Mouse (Mus musculus) midbrain, embryonic 16.5 days (tissue): ENCODE measurements at regions not wholly inside any gene's neighbourhood (a gene's known extent, or its start where the extent isn't known, plus 50 kb on each side); places are given as distances from the start of the nearest gene placed in this dataset.

Source experiments
- ATAC-seq: fragments of 200-750 bp; cut with Nextera tagmentation; 2 replicates; pipeline ENCODE4 v1.8.0; 2017; ENCODE audit warnings: moderate TSS enrichment
- H3K27ac ChIP-seq: fragments of 300-500 bp; sonication (generic); 2 replicates; pipeline ENCODE4 v1.5.1; 2014; ENCODE audit warnings: mild to moderate bottlenecking, low read length, mixed read lengths
- H3K27me3 ChIP-seq: fragments of 300-500 bp; sonication (generic); 2 replicates; pipeline ENCODE4 v1.6.1; 2014; ENCODE audit warnings: low read depth, low read length, mixed read lengths; ENCODE audit not compliant: control insufficient read depth, insufficient read depth
- H3K36me3 ChIP-seq: fragments of 300-500 bp; sonication (generic); 2 replicates; pipeline ENCODE4 v1.6.1; 2014; ENCODE audit warnings: mild to moderate bottlenecking, low read length, moderate library complexity, mixed read lengths; ENCODE audit not compliant: control insufficient read depth, insufficient read depth
- H3K4me1 ChIP-seq: fragments of 300-500 bp; sonication (generic); 2 replicates; pipeline ENCODE4 v1.6.1; 2014; ENCODE audit warnings: mild to moderate bottlenecking, low read length, mixed read lengths; ENCODE audit not compliant: control insufficient read depth, insufficient read depth
- H3K4me2 ChIP-seq: fragments of 300-500 bp; sonication (generic); 2 replicates; pipeline ENCODE4 v1.6.1; 2014; ENCODE audit warnings: mild to moderate bottlenecking, low read length, mixed read lengths
- H3K4me3 ChIP-seq: fragments of 300-500 bp; sonication (generic); 2 replicates; pipeline ENCODE4 v1.5.1; 2014; ENCODE audit warnings: low read depth, mild to moderate bottlenecking, low read length, moderate library complexity, mixed read lengths
- H3K9ac ChIP-seq: fragments of 300-500 bp; sonication (generic); 2 replicates; pipeline ENCODE4 v1.6.1; 2014; ENCODE audit warnings: low read depth, low read length, mixed read lengths
- H3K9me3 ChIP-seq: fragments of 300-500 bp; sonication (generic); replicated peaks from 2 replicates; pipeline ENCODE4 v1.6.1; 2014; ENCODE audit warnings: mild to moderate bottlenecking, low read length, mixed read lengths; ENCODE audit not compliant: control insufficient read depth, poor library complexity, severe bottlenecking
- WGBS: fragments of 180-500 bp; shearing (Covaris S2); extraction: QIAGEN DNeasy Blood & Tissue Kit; methylation state at CpG from one replicate; pipeline ENCODE4 v1.1.7; 2014; 5-methylcytosine and 5-hydroxymethylcytosine counted together

DNA sequence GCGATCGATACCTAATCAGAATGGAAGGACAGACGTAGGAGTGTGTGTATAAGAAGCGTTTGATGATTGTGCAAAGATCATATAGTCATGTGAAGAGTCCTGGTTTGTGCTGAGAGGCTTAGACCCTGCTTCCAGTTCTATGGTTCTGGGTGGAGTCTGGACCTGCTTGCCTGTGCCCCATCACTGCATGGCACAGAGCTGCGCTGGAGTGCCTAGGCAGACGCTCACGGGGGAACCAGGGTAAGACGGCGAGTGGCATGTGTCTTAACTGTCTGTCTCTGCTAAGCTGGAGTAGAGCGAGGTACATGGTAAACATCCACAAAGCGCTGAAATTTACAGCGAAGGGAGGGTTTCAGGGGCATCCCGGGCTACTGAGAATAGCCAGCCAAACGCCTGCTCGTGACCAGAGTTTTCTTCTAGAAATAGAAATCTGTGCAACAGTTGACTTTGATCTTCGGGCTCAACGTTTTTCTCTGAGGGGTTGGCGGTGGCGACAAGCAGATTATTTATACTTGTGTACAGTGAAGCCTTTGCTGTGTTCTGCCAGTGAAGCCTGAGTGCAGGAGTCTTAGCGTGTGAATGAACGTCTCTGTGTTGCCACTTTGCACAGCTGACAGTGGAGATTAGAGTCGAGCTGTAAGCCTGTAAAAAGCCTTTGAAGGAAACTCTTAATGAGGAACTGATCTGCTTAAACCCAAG lies 251.9 kb downstream of the Foxo1 start:
- peaks cover 12% of the 10 kb centered on the region for H3K4me1 ChIP-seq
- H3K27ac ChIP-seq: peak overlapping the region; percentile 13
- H3K27me3 ChIP-seq: no peaks in the 10 kb centered on the region
- no peaks in the 10 kb centered on the region for H3K9me3 ChIP-seq
- no peak overlapping the region for H3K9ac ChIP-seq
- 43% methylated on average over 22 of the region's 22 CpGs for WGBS
- H3K4me3 ChIP-seq: no peak overlapping the region
- ATAC-seq: peak; percentile 93
- no peaks in the 10 kb centered on the region for H3K36me3 ChIP-seq
- H3K4me2 ChIP-seq: peak overlapping the region; percentile 28

DNA sequence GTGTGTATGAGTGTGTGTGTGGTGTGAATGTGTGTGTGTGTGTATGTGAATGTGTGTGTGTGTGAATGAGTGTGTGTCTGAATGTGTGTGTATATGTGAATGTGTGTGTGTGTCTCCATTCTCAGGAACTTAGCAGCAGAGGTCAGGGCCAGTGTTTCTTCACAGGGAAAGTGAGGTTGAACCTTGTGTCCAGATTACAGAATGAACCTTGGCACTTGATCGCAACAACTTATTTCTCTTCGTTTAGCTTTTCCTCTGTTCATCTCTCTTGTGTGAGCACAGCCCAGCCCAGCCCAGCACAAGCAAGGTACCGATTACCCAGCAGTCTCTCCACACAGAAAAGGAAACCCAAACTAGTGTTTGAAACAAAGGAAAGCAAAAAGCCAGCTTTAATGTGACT lies 249.7 kb downstream of the Foxo1 start:
- Histone ChIP-seq H3K27me3 (no peaks in the 10 kb centered on the region; the same call in 1 of the 2 replicates), H3K9me3 (no peaks in the 10 kb centered on the region), H3K4me1 (peaks cover 12% of the 10 kb centered on the region), H3K36me3 (no peaks in the 10 kb centered on the region), H3K4me3 (no peak overlapping the region), H3K27ac (no peak overlapping the region), H3K9ac (no peak overlapping the region), H3K4me2 (no peak overlapping the region)
- WGBS: 87% methylated on average over 3 of the region's 3 CpGs
- no peak for ATAC-seq

DNA sequence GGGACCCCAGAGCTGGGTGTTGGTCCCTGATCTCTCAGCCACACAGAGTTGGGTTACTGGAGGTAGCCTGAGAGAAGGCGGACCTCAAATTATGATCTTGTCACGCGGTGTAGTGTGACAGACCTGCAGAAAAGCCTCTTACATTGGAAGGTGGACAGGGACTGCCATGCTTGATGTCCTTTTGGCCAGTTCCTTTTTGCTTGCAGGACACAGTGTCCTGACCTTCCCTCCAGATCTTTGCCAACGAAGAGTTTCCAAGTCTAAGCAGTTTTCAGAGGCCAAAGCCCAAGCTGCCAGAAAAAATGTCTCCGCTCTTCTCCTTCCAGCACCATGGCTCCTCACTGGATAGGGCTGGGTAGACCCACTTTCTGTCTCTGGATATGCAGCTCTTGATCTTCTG lies 248.6 kb downstream of the Foxo1 start:
- no peak for ATAC-seq
- no peak overlapping the region for H3K4me3 ChIP-seq
- H3K9me3 ChIP-seq: no peaks in the 10 kb centered on the region
- peaks cover 12% of the 10 kb centered on the region for H3K4me1 ChIP-seq
- H3K4me2 ChIP-seq: no peak overlapping the region
- H3K9ac ChIP-seq: no peak overlapping the region
- H3K36me3 ChIP-seq: no peaks in the 10 kb centered on the region
- 95% methylated on average over 5 of the region's 5 CpGs for WGBS
- H3K27ac ChIP-seq: no peak overlapping the region
- no peaks in the 10 kb centered on the region; the same call in 1 of the 2 replicates for H3K27me3 ChIP-seq

DNA sequence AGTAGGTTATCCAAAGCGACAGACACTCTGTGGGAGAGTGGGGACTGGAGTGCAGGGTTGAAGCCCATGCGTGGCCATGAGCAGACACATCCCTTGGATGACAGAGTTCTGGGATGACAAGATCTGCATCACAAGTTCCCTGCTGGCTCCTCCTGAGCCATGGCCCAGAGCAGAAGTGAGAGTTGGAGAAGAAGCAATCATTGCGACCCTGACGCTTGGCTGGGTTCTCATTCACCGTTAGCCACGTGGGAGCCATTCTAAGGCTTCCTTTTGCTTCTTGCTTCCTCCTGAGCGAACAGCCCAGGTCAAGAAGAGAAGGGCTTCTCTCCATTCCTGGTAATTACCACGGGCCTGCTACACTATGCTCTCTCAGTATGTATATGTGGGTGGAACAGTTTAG lies 244.6 kb downstream of the Foxo1 start:
- Histone ChIP-seq H3K9me3 (no peaks in the 10 kb centered on the region), H3K4me2 (no peak overlapping the region), H3K27me3 (no peaks in the 10 kb centered on the region; the same call in 1 of the 2 replicates), H3K27ac (no peak overlapping the region), H3K9ac (no peak overlapping the region), H3K36me3 (no peaks in the 10 kb centered on the region), H3K4me1 (no peaks in the 10 kb centered on the region; the same call in 1 of the 2 replicates), H3K4me3 (no peak overlapping the region)
- 90% methylated on average over 8 of the region's 8 CpGs for WGBS
- no peak for ATAC-seq

DNA sequence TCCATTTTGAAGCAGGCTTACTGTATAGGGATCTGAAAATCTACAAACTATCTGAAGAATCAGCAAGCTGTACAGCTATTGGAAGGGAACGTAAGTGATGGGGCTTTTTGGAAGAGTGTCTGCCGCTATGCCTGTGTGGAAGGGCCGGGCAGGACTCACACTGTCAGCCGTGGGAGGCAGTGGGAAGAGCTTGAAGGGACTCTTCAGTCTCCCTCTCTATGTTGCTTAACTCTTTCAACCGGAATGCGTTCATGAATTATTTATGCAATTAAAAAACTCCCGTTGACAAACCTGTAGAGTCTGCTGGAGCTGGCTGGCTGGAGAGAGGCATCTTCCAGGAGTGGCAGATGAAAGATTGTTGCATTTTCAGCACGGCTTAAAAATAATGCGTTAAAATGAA lies 243.4 kb downstream of the Foxo1 start:
- Histone ChIP-seq H3K27ac (no peak overlapping the region), H3K4me1 (no peaks in the 10 kb centered on the region; the same call in 1 of the 2 replicates), H3K27me3 (no peaks in the 10 kb centered on the region; the same call in 1 of the 2 replicates), H3K36me3 (no peaks in the 10 kb centered on the region), H3K4me3 (no peak overlapping the region), H3K9me3 (no peaks in the 10 kb centered on the region), H3K4me2 (no peak overlapping the region), H3K9ac (no peak overlapping the region)
- 33% methylated on average over 9 of the region's 9 CpGs for WGBS
- ATAC-seq: peak; percentile 37; the same call in 1 of the 2 replicates

DNA sequence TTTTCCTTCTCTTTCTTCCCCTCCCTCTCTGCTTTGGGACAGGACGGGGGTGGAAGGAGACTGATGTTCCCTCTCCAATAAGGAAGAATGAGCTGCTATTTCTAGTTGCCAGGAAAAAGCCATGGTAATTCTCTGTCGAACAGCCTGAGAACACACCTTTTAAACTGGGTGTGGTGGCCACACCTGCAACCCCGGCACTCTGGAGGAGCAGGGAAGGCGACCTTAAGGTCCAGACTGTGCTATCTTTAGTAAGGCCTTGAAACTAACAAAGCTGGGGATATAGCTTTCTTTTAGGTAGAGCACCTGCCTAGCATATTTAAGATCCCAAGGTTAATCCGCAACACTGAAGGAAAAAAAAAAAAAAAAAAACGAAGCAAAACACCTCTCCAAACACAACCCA lies 242.7 kb downstream of the Foxo1 start:
- no peaks in the 10 kb centered on the region for H3K36me3 ChIP-seq
- peak; percentile 27; the same call in 1 of the 2 replicates for ATAC-seq

DNA sequence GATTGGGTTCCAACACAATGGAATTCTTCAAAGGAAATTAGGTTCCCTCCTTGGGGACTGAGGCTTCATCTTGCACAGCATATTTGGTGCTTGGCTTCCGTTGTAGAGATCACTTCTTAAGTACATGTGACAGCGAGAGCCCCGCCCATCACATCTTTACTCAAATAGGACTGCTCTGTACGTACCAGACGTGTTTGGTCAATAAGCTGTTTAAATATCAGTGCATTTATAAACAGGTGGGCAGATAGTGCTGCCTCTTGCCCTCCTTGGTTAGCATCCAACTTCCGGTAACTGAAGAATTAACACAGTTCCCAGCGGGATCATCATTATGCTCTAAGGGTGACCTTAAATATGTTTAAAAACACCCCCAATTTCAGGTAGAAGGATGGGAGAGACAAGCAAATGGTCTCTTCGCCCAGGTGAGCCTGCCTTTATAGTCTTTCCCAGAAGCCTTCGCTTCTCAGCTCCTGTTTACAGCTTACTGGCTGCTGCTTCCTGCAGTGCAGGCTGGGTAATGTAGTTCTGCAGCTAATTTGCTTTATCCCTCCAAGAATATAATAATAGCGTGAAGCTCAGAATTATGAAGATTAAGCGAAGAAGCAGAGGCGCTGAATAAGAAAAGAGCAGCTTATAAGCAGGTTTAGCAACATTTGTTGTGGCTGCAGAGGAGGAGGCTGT lies 242.1 kb downstream of the Foxo1 start:
- Histone ChIP-seq H3K9ac (no peak overlapping the region), H3K4me1 (no peaks in the 10 kb centered on the region; the same call in 1 of the 2 replicates), H3K27me3 (no peaks in the 10 kb centered on the region; the same call in 1 of the 2 replicates), H3K4me3 (peak overlapping the region; percentile 22), H3K36me3 (no peaks in the 10 kb centered on the region), H3K9me3 (no peaks in the 10 kb centered on the region), H3K27ac (no peak overlapping the region), H3K4me2 (peak overlapping the region; percentile 42)
- peak; percentile 88 for ATAC-seq
- WGBS: 56% methylated on average over 12 of the region's 12 CpGs

More for the DNA sequence above, 242.7 kb downstream of the Foxo1 start:
- no peaks in the 10 kb centered on the region for H3K9me3 ChIP-seq
- no peak overlapping the region for H3K4me3 ChIP-seq
- WGBS: 68% methylated on average over 6 of the region's 6 CpGs
- H3K4me1 ChIP-seq: no peaks in the 10 kb centered on the region; the same call in 1 of the 2 replicates
- H3K4me2 ChIP-seq: peak overlapping the region; percentile 42; the same call in 1 of the 2 replicates
- H3K9ac ChIP-seq: no peak overlapping the region
- H3K27me3 ChIP-seq: no peaks in the 10 kb centered on the region; the same call in 1 of the 2 replicates
- no peak overlapping the region for H3K27ac ChIP-seq

DNA sequence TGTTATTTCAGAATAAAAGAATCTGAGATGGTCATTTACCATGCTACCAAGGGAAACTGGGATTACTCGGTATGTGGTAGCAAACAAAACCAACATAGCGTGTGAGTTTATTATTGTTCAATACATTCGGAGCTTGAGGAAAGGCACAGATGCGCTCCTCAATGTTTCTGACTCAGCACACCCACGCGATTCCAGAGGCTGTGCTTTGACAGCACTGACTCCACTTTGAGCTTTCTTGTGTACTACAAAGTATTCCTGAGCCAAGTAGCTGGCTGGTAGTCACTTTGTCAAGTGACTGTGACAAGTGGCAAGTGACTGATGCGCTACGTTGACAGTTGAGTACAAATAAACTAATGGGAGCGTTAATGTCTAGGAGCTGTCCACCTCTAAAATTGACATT lies 235.8 kb downstream of the Foxo1 start:
- Histone ChIP-seq H3K4me3 (no peak overlapping the region), H3K4me2 (no peak overlapping the region), H3K36me3 (no peaks in the 10 kb centered on the region), H3K4me1 (no peaks in the 10 kb centered on the region), H3K27ac (no peak overlapping the region), H3K9ac (no peak overlapping the region), H3K9me3 (no peaks in the 10 kb centered on the region), H3K27me3 (no peaks in the 10 kb centered on the region)
- ATAC-seq: no peak
- 69% methylated on average over 9 of the region's 9 CpGs for WGBS

DNA sequence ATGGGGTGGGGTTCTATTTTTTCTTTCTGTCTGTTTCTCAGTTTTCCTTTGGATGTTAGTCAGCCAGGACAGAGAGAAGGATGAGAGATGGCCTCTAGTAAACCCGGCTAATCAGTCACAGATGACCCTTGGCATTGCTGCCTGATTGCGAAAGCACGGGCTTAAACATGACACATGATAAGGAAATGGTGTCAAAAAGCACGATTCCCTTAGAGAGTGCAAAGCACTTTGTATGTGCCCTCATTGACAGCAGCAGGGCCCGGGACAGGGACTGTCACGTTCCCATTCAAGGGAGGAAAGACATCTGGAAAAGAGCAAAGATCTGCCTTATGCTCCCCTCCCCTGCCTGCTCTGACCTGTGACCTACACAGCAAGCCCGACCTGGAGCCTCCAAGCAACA lies 234.1 kb downstream of the Foxo1 start:
- no peak for ATAC-seq
- no peak overlapping the region for H3K27ac ChIP-seq
- H3K9me3 ChIP-seq: no peaks in the 10 kb centered on the region
- no peaks in the 10 kb centered on the region for H3K36me3 ChIP-seq
- no peak overlapping the region for H3K4me2 ChIP-seq
- no peak overlapping the region for H3K9ac ChIP-seq
- H3K4me1 ChIP-seq: no peaks in the 10 kb centered on the region
- no peak overlapping the region for H3K4me3 ChIP-seq
- WGBS: 77% methylated on average over 7 of the region's 7 CpGs
- H3K27me3 ChIP-seq: no peaks in the 10 kb centered on the region
